Mouse (Mus musculus): ENCODE measurements around the gene Avpi1. TPM values are rescaled to one million over a fixed set of nuclear protein-coding genes. Genes with fewer than 3 reads are reported as not detected.

Gene Avpi1
- polyA plus RNA-seq, 1 experiment from 2014 or later: 5.1 TPM

DNA sequence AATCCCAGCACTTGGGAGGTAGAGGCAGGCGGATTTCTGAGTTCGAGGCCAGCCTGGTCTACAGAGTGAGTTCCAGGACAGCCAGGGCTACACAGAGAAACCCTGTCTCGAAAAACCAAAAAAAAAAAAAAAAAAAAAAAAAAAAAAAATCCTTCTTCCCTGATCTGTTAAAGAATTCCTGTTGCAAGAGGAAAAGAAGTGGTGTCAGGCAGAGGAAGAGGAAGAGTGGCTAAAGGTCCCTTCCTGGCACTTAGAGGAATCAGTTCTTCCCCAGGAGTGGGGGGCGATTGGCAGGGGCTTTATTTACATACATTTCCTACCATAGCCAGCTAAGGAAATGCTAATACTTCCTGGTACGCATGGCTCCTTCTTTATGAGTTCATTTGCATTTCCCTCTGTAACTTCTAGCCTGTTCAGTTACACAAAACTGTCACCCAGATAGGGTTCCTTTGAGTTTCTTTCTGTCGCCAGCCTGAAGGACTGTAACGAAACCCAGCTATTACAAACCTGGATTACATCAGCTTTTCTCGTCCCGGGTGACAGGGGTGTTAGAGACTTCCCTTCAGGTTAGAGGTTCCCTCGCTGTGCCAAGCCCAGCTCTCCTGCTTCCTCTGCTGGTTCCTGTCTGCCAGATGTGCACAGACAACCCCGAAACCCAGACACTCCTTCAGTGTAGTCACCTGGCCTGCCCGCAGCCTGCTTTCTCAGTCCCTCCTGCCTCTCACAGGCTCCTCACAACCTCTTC is 28.8 kb upstream of the Avpi1 start:
- Histone ChIP-seq H3K27ac (no peak overlapping the region), H3K4me3 (replicated peaks) (no peak overlapping the region), H3K36me3 (no peaks in the 10 kb centered on the region), H3K4me2 (replicated peaks) (no peak overlapping the region), H3K4me1 (replicated peaks) (no peaks in the 10 kb centered on the region), H3K9me3 (no peaks in the 10 kb centered on the region), H3K9ac (replicated peaks) (no peak overlapping the region), H3K27me3 (0 out of 2 replicates have a peak, but pooled peaks cover 3% of the 10 kb centered on the region)
- ATAC-seq: no peak
- WGBS: 76% methylated on average over 12 of the region's 12 CpGs

GRCm38 (mm10) chr19:42151990-42152389 is 23.1 kb upstream of the Avpi1 start:
- ATAC-seq: peak; percentile 51; the same call in 1 of the 2 replicates
- Histone ChIP-seq H3K36me3 (no peaks in the 10 kb centered on the region), H3K27ac (no peak overlapping the region), H3K9ac (replicated peaks) (no peak overlapping the region), H3K9me3 (no peaks in the 10 kb centered on the region), H3K4me3 (replicated peaks) (no peak overlapping the region), H3K4me1 (replicated peaks) (peaks cover 12% of the 10 kb centered on the region), H3K27me3 (peaks cover 32% of the 10 kb centered on the region), H3K4me2 (replicated peaks) (no peak overlapping the region)
- 5% methylated on average over 6 of the region's 6 CpGs for WGBS

- peak overlapping the region; percentile 63 for H3K4me3 ChIP-seq (replicated peaks)
- H3K4me1 ChIP-seq (replicated peaks): peaks cover 12% of the 10 kb centered on the region
- peaks cover 53% of the 10 kb centered on the region for H3K27me3 ChIP-seq
- H3K9ac ChIP-seq (replicated peaks): peak overlapping the region; percentile 73; the same call in 1 of the 2 replicates
- H3K27ac ChIP-seq: no peak overlapping the region
- H3K36me3 ChIP-seq: no peaks in the 10 kb centered on the region
- peak overlapping the region; percentile 78 for H3K4me2 ChIP-seq (replicated peaks)
- 35% methylated on average over 7 of the region's 7 CpGs for WGBS
- peak; percentile 11; the same call in 1 of the 2 replicates for ATAC-seq
- no peaks in the 10 kb centered on the region for H3K9me3 ChIP-seq
Measured at GRCm38 (mm10) chr19:42148569-42148860, 19.7 kb upstream of the Avpi1 start.

DNA sequence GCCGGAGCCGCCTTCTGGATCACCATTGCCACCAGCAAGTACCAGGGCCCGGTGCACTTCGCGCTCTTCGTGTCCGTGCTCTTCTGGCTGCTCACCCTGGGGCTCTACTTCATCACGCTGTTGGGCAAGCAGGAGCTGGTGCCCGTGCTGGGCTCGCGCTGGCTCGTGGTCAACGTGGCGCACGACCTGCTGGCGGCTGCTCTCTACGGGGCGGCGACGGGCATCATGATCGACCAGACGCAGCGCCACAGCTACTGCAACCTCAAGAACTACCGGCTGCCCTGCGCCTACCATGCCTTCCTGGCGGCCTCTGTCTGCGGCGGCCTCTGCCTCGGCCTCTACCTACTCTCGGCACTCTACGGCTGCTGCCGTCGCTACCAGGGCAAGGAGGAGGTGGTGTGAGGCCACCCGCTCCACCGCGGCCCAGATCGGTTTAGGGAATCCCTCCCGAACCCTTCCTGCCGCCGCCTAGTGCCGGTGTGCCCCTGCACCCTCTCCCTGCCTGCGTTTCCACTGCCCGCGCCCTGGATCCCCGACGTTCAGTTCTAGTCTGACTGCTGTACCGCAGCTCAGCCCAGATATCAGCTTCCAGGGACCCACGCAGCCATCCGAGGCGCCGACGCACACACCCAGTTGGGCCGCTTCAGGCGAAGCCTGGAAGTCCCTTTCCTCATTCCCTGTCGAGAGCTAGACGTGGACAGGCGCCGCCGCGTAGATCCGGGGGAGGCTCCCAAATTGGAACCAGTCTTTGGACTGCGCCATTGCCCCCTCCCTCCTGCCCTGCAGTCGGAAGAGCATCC is 19.1 kb upstream of the Avpi1 start:
- under 1% methylated on average over 63 of the region's 63 CpGs for WGBS
- Histone ChIP-seq H3K9ac (replicated peaks) (peak overlapping the region; percentile 73), H3K4me3 (replicated peaks) (peak overlapping the region; percentile 63), H3K4me1 (replicated peaks) (peaks cover 12% of the 10 kb centered on the region), H3K9me3 (no peaks in the 10 kb centered on the region), H3K36me3 (no peaks in the 10 kb centered on the region), H3K27ac (no peak overlapping the region), H3K27me3 (peaks cover 53% of the 10 kb centered on the region), H3K4me2 (replicated peaks) (peak overlapping the region; percentile 78)
- peak; percentile 61 for ATAC-seq

DNA sequence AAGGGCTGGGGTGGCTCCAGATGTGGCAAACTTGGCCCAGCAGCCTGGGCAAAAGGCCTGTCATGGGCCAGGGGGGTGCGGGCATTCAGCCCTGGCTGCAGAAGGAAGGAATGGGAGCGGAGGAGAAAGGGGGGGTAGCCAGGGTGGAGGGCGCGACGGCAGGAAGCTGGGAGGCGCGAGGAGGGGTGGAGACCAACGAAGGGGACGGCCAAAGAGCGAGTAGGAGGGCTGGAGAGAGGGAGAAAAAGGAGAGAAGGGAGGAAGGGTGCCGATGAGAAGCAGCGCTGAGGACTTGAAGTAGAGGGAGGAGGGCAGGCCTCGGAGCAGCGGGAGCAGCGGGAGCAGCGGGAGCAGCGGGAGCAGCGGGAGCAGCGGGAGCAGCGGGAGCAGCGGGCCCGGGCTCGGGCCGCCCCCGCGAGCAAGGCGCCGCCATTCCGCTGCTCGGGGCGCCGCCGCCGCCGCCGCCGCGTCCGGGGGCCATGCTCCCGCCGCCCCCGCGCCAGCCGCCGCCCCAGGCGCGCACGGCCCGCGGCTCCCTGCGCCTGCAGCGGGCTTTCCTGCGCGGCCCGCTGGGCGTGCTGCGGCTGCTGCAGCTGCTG is 18.4 kb upstream of the Avpi1 start, which contains the start of gene Marveld1:
TSS of gene Marveld1 (plus strand) at position 231 of the 599 bp plus-strand sequence.
- 1% methylated on average over 23 of the region's 57 CpGs for WGBS
- Histone ChIP-seq H3K27me3 (peaks cover 49% of the 10 kb centered on the region), H3K9me3 (no peaks in the 10 kb centered on the region)

GRCm38 (mm10) chr19:42146276-42147010 is 17.6 kb upstream of the Avpi1 start:
- Histone ChIP-seq H3K4me1 (replicated peaks) (peaks cover 12% of the 10 kb centered on the region), H3K4me3 (replicated peaks) (peak overlapping the region; percentile 63; the same call in 1 of the 2 replicates), H3K4me2 (replicated peaks) (no peak overlapping the region), H3K36me3 (no peaks in the 10 kb centered on the region), H3K27me3 (peaks cover 49% of the 10 kb centered on the region), H3K9ac (replicated peaks) (no peak overlapping the region), H3K27ac (no peak overlapping the region), H3K9me3 (no peaks in the 10 kb centered on the region)
- no peak for ATAC-seq
- 92% methylated on average over 9 of the region's 9 CpGs for WGBS

More for the DNA sequence above, 18.4 kb upstream of the Avpi1 start, which contains the start of gene Marveld1:
- Histone ChIP-seq H3K4me3 (replicated peaks) (peak within 1 kb of the TSS; percentile 63), H3K9ac (replicated peaks) (peak within 1 kb of the TSS; percentile 73), H3K36me3 (no peaks in the 10 kb centered on the region), H3K27ac (no peak within 1 kb of the TSS), H3K4me2 (replicated peaks) (peak within 1 kb of the TSS; percentile 78), H3K4me1 (replicated peaks) (peaks cover 12% of the 10 kb centered on the region)
- peak; percentile 45 for ATAC-seq

DNA sequence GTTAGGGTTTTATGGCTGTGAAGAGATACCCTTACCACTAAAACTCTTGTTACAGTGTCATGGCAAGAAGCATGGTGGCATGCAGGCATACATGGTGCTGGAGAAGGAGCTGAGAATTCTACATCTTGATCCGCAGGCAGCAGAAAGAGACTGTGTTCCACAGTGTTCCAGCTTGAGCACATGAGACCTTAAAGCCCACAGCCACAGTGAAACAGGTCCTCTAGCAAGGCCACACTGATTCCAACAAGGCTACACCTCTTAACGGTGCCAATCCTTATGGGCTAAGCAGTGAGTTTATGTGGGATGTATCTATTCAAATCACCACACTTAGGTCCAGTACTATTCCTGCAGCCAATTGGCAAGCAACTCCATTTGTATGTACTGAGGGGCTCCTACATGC is 16.9 kb upstream of the Avpi1 start:
- WGBS: 93% methylated on average over 2 of the region's 2 CpGs
- H3K27me3 ChIP-seq: peaks cover 49% of the 10 kb centered on the region
- no peak for ATAC-seq

GRCm38 (mm10) chr19:42145210-42145609 is 16.4 kb upstream of the Avpi1 start:
- Histone ChIP-seq H3K4me2 (replicated peaks) (no peak overlapping the region), H3K9me3 (no peaks in the 10 kb centered on the region)
- ATAC-seq: no peak

More for the DNA sequence above, 16.9 kb upstream of the Avpi1 start:
- Histone ChIP-seq H3K4me1 (replicated peaks) (peaks cover 12% of the 10 kb centered on the region), H3K9me3 (no peaks in the 10 kb centered on the region), H3K36me3 (no peaks in the 10 kb centered on the region), H3K4me2 (replicated peaks) (no peak overlapping the region), H3K9ac (replicated peaks) (no peak overlapping the region), H3K4me3 (replicated peaks) (no peak overlapping the region), H3K27ac (no peak overlapping the region)

DNA sequence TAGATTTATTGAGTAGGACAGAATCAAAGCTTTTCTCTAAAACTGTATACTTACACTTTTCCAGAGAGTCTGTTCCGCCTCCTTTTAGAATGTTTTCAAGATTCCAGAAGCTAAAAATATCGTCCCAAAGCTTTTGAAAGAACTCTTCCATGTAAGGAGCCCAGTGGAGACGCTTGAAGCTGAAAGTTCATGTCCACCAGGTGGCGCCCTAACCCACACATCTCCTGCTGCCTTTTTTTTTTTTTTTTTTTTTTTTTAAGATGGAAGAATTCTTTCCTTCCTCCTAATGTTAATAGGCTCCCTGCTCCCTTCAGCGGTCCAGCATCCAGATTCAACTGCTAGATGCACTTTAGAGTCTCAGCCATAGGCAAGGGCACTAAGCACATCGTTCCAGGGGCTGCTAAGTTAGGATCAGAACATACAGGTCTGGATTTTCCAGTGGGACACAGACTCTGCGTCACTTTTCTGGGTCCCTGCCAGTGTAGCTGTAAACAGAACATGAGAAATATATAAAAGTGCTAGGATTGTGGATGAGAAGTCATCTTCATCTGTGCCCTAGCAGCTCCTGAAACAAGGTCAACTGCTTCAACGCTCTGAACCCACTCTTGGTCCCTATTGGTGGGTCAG is 15.8 kb upstream of the Avpi1 start:
- no peak overlapping the region for H3K4me3 ChIP-seq (replicated peaks)
- H3K36me3 ChIP-seq: no peaks in the 10 kb centered on the region
- H3K27ac ChIP-seq: no peak overlapping the region
- H3K4me1 ChIP-seq (replicated peaks): peaks cover 12% of the 10 kb centered on the region
- H3K9me3 ChIP-seq: no peaks in the 10 kb centered on the region
- ATAC-seq: no peak
- H3K4me2 ChIP-seq (replicated peaks): no peak overlapping the region
- WGBS: 33% methylated on average over 8 of the region's 8 CpGs
- peaks cover 40% of the 10 kb centered on the region for H3K27me3 ChIP-seq
- H3K9ac ChIP-seq (replicated peaks): no peak overlapping the region

More at GRCm38 (mm10) chr19:42145210-42145609, 16.4 kb upstream of the Avpi1 start:
- Histone ChIP-seq H3K27me3 (peaks cover 44% of the 10 kb centered on the region), H3K36me3 (no peaks in the 10 kb centered on the region), H3K27ac (no peak overlapping the region), H3K4me1 (replicated peaks) (peaks cover 12% of the 10 kb centered on the region), H3K4me3 (replicated peaks) (no peak overlapping the region), H3K9ac (replicated peaks) (no peak overlapping the region)
- WGBS: 72% methylated on average over 4 of the region's 4 CpGs

DNA sequence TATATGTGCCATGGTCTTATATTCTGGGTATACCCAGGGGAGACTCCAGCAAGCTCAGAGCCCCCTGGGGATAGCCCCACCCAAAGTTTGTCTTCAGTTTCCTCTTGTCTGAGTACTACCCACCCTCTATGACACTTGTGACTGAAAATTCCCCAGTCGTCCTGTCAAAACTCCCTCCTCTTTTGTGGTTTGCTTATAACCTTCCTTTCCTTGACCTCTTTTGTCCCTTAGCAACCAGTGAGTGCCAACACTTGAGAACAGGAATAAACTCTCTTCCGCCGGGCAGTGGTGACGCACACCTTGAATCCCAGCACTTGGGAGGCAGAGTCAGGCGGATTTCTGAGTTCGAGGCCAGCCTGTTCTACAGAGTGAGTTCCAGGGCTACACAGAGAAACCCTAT is 15.2 kb upstream of the Avpi1 start:
- Histone ChIP-seq H3K27me3 (peaks cover 35% of the 10 kb centered on the region), H3K36me3 (no peaks in the 10 kb centered on the region), H3K9ac (replicated peaks) (no peak overlapping the region), H3K4me2 (replicated peaks) (no peak overlapping the region), H3K27ac (no peak overlapping the region), H3K4me1 (replicated peaks) (peaks cover 12% of the 10 kb centered on the region), H3K9me3 (no peaks in the 10 kb centered on the region), H3K4me3 (replicated peaks) (no peak overlapping the region)
- 51% methylated on average over 6 of the region's 6 CpGs for WGBS
- no peak for ATAC-seq

- Histone ChIP-seq H3K9me3 (no peaks in the 10 kb centered on the region), H3K36me3 (no peaks in the 10 kb centered on the region), H3K4me3 (replicated peaks) (no peak overlapping the region), H3K27ac (no peak overlapping the region), H3K9ac (replicated peaks) (no peak overlapping the region), H3K4me2 (replicated peaks) (no peak overlapping the region), H3K4me1 (replicated peaks) (peaks cover 4% of the 10 kb centered on the region), H3K27me3 (peaks cover 22% of the 10 kb centered on the region)
- ATAC-seq: no peak
- 83% methylated on average over 2 of the region's 2 CpGs for WGBS
Measured at GRCm38 (mm10) chr19:42142757-42143156, 13.9 kb upstream of the Avpi1 start.
